Mouse (Mus musculus): Measurements from ENCODE around the gene Ceacam12.

DNA sequence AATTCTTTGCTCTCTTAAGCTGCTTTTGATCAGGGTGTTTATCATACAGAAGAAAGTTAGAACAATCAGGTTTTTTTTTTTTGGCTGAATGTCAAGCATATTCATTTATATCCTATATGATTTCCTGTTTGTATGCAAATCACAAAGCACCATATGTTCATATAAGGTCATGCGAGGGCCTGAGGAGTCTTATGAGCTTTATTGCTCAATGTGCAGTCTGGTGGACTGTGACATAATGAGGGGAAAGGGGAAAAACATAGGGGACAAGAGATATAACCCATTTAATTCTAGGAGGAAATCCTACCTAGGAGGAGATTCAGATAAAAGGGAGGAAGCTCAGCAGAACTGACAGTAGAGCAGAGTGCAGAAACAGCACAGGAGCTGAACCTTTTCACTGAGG, at the start of gene Ceacam12:
- TF ChIP-seq CTCF (IDR thresholded peaks at IDR 0.05; ENCODE audit: low read depth, low read length), result no peak
- TF ChIP-seq POLR2A (IDR thresholded peaks at IDR 0.05; ENCODE audit: extremely low read depth, insufficient read depth, low read length), result no peak

Measured in liver, adult 2 months (tissue).